Mouse (Mus musculus): ENCODE data around the gene Il3ra. TPM values are rescaled to one million over a fixed set of nuclear protein-coding genes. Genes with fewer than 3 reads are reported as not detected.

Il3ra gene
- 10.1 and 15.8 TPM in 2 replicates for polyA plus RNA-seq (2012; rRNA removed)

DNA sequence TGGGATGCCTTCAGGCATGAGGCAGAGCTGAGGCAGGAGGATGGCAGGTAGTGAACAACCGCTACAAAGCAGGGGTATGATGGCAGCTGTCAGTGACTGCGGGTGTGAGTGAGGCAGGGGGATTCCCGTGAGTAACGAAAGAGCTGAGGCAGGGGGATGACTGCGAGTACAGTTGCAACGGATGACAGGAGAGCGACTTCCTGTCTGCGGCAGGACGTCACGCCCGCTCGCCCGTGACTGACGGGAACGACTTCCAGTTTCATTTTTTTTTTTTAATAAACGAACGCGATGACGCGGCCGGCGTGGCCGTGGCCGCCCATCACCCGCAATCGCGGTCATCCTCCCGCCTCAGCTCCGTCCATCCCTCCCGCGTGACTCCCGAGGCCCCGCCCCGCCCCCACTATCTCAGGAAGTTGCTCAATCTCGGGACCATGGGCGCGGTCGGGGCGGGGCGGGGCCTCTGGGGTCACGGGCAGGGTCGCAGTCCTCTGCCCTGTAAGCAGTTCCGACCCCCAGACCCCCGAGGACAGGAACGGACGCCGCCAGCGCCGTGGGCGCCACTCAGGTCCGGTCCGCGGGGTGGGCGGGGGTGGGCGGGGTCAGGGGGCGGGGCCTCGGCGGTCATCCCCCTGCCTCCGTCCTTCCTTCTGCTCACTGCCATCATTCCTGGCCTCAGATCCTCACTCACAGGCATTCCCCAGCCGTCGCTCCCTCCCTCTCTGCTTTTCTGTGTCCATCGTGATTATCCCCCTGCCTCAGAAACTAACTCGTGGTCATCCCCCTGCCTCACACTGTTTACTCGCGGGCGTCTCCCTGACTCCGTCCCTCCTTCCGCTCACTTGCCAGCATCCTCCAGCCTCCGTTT lies at the start of gene Il3ra:
Il3ra (plus strand) TSS at position 328 of the 865 bp plus-strand sequence.

DNA sequence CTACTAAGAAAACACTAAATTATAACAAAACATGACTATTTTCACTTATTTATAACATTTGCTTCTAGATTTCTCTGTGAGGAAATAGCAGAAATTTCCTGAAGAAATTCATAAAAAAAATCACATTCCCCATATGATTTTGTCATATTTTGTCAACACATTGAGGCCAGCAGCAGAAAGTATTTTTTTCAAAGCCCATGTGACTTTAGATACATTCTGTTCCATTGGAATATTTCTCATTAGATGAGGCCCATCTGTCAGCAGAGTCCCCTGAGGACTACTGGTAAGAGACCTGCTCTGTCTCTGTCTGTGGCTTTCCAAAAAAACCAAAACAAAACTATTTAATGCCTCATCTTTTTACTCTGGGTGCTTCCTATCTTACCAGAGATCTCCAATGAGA lies 23.5 kb upstream of the Il3ra start, which contains the start of gene Olfr31:
Olfr31 (plus strand) TSS at position 301 of the 400 bp plus-strand sequence.

DNA sequence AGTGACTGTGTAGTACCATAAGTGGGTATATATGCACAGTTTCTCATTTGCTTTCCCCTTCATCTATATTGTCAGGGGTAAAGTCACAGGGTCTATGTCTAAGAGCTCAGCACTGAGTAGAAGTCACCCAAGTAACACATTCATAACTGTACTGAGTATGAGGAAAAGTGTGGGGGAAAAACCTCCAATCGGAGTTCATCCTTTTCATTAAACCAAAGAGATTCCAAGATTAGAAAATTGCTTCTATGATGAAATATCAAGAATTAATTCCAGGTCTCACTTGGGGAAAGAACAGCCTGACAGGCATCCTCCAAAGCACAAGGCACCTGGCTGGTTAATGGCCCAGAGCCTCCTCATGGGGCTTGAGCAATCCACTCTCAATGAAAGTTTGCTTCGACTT lies 54.9 kb downstream of the Il3ra start, which contains the start of gene Olfr721-ps1:
Olfr721-ps1 (plus strand) TSS at position 301 of the 400 bp plus-strand sequence.

Other genes starting within 250 kb of the Il3ra start
- gene Psmd6, start 225.3 kb upstream of the Il3ra start, polyA plus RNA-seq (2012; rRNA removed): 124 and 132 TPM in 2 replicates
- gene Olfr720, start 159.4 kb upstream of the Il3ra start, polyA plus RNA-seq (2012; rRNA removed): not detected in 2 replicates
- not detected in 2 replicates for gene Olfr31, start 23.4 kb upstream of the Il3ra start, polyA plus RNA-seq (2012; rRNA removed)
- gene Olfr721-ps1, start 55.0 kb downstream of the Il3ra start, polyA plus RNA-seq (2012; rRNA removed): not detected in 2 replicates